Mouse (Mus musculus): ENCODE results near the gene Olfr968.

The Olfr968 gene

DNA sequence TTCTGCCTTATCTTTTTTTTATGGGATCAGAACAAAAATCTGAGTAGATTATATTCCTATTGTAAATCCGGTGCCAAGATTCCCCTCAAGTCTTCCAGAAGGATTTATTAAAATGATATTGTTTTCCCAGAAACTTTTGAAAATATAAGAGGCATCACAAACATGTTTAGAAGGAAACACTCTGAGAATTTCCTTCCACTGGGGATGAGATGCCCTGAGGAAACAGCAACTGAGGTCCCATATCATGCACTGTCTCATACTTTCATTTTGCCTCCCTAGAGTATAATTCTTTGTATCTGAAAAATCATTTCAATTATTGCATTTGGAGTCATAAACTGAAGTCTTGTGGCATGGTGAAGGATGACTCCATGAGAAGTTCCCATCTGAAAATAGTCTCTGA is at the start of gene Olfr968:
Gene Olfr968 (minus strand): TSS at position 101 of the 400 bp plus-strand sequence.
- in situ Hi-C loops (cut with MseI, MboI), result no loop called here

- in situ Hi-C loops (cut with MseI, MboI), result no loop called here
These were observed 25.5 kb upstream of the Olfr968 start, which contains the start of gene Olfr970 for GRCm38 (mm10) chr9:39808560-39808959. Olfr970 (plus strand) TSS chr9:39808860.

- in situ Hi-C loops (cut with MseI, MboI), result no loop called here
These were observed 7.5 kb upstream of the Olfr968 start, which contains the start of gene Olfr969 for GRCm38 (mm10) chr9:39790558-39790957. Olfr969 (plus strand) TSS chr9:39790945.

DNA sequence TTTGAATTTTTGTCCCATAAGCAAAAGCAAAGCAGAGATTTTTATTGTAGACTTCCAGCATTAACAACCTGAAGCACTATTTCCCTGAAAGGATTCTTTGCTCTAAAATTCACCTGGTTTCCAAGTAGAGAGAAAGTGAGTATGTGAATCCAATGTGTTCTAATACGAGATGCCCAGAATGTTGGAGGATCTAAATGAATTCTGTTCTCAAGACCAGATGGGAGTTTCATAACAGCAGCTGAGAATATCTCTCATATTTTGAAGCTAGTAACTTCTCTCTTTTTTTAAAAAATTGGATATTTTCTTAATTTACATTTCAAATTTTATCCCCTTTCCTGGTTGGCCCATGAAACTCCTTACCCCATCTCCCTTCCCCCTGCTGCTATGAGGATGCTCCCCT is 36.6 kb downstream of the Olfr968 start:
- in situ Hi-C loops (cut with MseI, MboI), result no loop called here

- in situ Hi-C loops (cut with MseI, MboI), result no loop called here
These were observed 37.1 kb downstream of the Olfr968 start, which contains the start of gene Olfr967 for GRCm38 (mm10) chr9:39745949-39746348. Olfr967 (plus strand) TSS chr9:39746249.

DNA sequence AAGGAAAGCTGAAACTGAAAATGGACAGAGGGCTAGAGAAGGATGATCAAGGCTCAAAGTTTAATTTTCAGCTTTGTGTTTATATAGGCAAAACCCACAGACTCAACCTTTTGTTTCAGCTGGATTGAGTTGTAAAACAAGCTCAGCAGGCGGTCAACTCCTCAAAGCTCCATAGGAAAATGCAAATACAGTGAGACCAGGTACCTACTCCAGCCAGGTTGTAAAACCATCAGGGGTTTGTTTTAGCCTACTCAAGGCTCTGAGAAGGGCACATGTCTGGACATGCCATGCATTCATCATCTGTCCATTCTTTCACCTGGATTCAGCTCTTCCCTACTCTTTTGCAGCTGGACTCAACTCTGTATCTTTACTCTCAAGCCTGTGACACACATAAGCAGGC is 42.3 kb downstream of the Olfr968 start:
- in situ Hi-C loops (cut with MseI, MboI), result no loop called here

- in situ Hi-C loops (cut with MseI, MboI), result no loop called here
These were observed 52.4 kb downstream of the Olfr968 start, which contains the start of gene Olfr150 for GRCm38 (mm10) chr9:39730678-39731077. Olfr150 (plus strand) TSS chr9:39730978.
